Mouse (Mus musculus) ovary, postnatal 10 days (tissue): Measurements from ENCODE around the gene Rrn3.
A peak's percentile ranks its signal among the peaks of the same experiment; 100 is the strongest.
"Not testable (repeated sequence)": the region's sequence is repeated elsewhere in the genome, so short reads cannot be mapped to it uniquely, and the experiment has no call there.

Experiments
- DNase-seq: peaks from one replicate; pipeline ENCODE4 v3.0.0; 2022; ENCODE audit warnings: low spot score

Gene Rrn3

DNA sequence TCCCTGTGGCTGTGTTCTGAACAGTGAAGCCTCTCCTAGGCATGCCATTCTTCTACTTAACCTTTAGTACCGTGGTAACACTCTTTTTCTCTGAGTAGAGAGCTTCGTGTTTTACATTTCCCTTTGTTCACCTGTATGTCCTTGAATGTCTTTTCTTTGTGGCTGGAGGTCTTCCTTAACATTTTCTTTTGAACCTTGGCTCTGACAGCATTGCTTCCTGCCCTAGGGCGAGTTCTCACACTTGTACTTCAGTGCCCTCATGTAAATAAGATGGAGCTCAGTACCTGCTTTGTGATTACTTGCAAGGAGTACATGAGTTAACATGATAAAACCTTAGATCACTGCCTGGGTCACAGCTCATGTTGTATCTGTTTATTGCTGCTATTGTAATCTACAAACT, 5.4 kb downstream of the Rrn3 start:
- DNase-seq: no peak

GRCm38 (mm10) chr16:13793441-13793840, 12.9 kb downstream of the Rrn3 start:
- DNase-seq: not testable (repeated sequence)

- no peak for DNase-seq
Observed at GRCm38 (mm10) chr16:13796746-13797175, 16.3 kb downstream of the Rrn3 start.

DNA sequence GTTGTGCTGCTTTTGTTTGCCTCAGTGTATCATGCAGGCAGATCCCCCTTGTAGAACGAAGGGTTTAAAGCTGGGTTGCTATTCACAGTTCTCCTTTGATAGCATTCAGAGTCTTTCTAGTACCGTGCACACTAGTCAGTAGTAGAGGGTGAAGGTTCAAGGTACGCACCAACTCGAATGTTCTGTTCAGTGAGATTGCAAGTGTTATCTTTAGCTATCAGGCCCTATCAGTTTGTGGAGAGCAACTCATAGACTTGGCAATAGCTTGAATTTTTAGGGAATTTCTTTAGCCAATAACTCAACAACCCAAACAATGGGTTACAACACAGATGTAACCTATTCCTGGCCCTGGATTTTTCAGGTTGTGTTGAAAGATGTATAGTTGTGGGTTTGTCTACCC, 20.7 kb downstream of the Rrn3 start:
- no peak for DNase-seq

DNA sequence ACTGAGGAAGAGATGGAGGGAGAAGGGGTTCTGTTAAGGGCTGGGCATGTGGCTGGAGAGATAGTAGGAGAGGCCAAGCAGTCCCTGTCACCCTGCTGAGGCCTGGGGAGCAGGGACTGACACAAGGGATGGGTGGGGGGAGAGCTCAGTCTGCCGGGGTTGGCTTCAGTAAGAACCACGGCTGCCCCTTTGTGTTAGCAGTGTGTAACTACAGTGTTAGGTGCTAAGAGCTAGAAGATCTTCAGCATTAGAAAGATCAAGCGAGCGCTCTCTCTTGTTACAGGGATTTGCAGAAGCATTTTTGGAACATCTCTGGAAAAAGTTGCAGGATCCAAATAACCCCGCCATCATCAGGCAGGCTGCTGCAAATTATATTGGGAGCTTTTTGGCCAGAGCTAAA, 24.2 kb downstream of the Rrn3 start:
- DNase-seq: no peak

DNA sequence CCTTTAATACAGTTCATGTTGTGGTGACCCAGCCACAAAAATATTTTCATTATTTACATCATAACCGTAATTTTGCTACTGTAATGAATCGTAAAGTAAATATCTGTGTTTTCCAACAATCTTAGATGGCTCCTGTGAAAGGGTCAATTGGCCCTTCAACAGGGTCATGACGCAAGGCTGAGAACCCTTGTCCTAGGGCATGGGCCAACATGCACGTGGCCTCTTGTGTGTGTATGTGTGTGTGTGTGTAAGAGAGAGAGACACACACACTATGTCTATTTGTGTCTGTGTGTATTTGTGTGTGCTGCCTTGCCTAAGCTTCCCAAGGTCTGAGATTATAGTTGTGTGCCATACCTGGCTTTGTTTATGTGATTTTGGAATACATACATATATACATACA, 27.1 kb downstream of the Rrn3 start:
- DNase-seq: no peak

GRCm38 (mm10) chr16:13808410-13808809, 27.9 kb downstream of the Rrn3 start:
- no peak for DNase-seq

- no peak for DNase-seq
Observed at GRCm38 (mm10) chr16:13812152-13812551, 31.6 kb downstream of the Rrn3 start.

DNA sequence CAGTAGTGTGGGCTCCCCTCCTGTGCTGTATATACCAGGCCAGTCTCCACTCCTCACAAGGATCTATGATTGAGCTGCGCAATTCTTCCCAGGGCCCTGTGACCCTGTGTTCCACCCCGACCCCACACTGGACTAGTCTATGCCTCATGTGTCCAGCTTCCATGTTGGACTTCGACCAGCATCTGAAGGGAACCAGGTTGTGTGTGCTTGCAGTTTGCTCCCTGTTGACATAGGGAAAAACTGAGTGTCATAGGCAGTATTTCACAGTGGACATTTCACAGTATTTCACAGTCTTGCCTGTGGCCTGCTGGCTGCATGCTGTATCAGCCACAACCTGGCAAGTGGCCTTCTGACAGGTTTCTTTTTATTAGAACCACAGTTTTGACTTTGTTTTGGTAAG, 32.7 kb downstream of the Rrn3 start:
- DNase-seq: no peak

- DNase-seq: peak; percentile 96
Observed at GRCm38 (mm10) chr16:13818560-13819393, 38.3 kb downstream of the Rrn3 start, which contains the start of gene Ntan1. Gene Ntan1, plus strand, starts transcription at chr16:13818845.

- no peak for DNase-seq
Observed at GRCm38 (mm10) chr16:13819394-13819743, 38.9 kb downstream of the Rrn3 start.

- no peak for DNase-seq
Observed at GRCm38 (mm10) chr16:13819806-13820500, 39.4 kb downstream of the Rrn3 start.

DNA sequence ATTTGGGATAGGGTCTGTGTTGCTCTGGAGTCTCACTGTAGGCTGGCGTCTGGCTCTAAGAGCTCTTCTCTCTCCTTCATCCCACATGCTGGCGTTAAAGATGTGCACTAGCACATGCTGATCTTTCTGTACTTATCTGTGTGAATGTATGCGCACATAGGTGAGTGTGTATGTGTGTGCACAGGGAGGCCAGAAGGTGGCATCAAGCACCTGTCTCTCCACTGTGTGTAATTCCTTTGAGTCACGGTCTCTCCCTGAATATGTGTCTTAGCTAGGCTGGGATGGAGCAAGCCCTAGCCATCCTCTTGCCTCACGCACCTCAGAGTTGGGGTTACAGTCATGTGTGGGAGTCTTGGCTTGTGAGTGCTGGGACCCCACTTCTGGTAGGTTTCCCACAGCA, 40.3 kb downstream of the Rrn3 start:
- no peak for DNase-seq

DNA sequence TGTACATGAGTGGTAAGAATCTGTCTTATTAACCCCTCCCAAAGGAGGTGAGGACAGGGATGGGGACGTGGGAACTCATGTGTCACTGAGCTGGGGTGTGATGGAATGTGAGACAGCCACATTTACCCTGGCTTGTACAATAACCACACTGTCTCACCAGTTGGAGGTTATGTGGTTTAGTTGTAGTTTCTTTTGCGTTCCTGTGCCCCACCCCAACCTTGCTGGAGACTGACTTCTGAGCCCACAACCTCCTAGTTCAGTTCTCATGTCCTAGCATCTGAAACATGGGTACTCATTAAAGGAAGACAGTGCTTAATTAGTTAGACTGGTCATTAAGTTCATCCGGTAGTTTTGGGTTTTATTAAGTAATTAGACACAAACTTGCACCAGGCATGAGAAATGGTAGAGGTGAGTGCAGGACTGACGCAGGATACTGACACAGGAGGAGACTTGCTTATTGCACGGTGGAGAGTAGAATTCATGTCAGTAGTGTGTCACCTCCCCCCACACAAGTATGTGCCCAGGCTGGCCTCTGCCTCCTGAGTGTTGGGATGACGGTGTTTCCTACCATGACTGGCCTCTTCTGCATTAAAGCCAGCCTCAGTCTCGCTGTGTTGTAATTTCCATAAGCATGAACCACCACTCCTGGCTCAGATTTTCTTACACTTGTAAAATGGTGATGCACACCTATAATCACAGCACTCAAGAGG, 45.4 kb downstream of the Rrn3 start:
- no peak for DNase-seq

DNA sequence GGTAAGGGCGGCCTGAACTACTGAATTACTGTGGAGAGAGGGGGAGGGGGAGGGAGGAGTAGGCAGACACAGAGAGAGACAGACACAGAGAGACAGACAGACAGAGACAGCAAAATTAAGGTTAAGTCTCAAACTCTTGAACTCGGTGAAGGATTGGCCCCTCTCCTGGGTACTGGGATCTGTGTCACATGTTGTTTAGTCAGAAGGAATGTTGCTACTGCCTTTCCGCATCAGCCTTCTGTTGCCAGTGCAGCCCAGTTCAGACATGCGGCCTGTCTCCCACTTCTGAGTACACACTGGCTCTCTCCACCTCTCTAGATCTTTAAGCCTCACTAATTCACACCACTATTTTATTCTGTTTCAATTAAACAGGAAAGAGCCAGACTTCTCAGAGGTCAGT, 46.0 kb downstream of the Rrn3 start:
- no peak for DNase-seq

DNA sequence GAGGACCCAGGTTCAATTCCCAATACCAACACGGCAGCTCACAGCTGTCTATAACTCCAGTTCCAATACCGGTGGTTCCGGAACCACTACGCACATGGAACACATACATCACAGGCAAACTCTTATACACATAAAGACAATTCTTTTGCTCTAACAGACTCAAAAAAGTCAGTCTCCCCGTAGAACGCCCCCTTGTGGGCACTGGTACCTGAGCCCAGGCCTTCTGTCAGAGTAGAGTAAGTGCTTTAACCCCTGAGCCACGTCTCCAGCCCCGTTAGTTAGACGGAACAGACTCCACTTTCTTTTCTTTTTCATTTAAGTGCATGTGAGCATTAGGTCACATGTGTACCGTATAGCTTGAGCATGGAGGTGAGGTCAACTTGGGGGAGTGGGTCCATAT, 49.9 kb downstream of the Rrn3 start:
- DNase-seq: no peak

GRCm38 (mm10) chr16:13831606-13832005, 51.1 kb downstream of the Rrn3 start:
- no peak for DNase-seq

DNA sequence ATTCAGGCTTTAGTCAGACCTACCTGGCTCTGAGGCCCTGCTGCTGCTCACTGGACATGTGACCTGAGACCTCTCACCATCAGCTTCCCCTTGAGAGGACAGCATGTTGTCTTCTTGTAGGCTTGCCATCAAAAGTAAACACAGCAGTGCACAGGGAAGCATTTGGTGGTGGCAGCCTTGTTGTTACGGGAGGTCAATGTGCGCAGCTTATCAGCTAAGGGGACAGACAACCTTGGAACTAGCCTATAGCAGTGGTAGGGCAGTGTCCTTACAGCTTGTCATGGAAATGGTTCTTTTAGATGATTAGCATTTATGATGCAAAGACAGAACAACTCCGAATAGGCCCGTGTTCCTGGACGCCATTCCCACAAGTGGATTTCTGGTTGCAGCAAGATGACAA, 53.9 kb downstream of the Rrn3 start:
- no peak for DNase-seq

DNA sequence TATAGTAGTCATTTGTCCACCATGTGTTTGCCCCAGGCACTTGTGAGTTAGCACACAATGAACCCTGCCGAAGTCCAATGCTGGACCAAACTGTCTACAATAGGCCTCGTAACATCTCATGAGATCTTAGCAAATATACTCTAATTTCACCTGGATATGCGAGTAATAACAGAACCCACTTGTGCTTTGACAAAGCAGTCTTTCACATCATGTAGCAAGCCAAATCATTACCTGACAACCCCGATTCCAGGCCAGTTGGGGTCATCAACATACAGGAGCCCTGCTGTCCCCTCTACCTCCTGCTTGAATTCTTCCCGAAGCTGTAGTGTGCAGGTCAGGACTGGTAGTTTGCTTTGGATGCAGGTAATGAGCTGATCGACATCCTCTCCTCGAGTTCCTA, 59.5 kb downstream of the Rrn3 start:
- no peak for DNase-seq

- DNase-seq: no peak
Observed at GRCm38 (mm10) chr16:13840956-13841355, 60.4 kb downstream of the Rrn3 start.

- no peak for DNase-seq
Observed at GRCm38 (mm10) chr16:13845031-13845430, 64.5 kb downstream of the Rrn3 start.

DNA sequence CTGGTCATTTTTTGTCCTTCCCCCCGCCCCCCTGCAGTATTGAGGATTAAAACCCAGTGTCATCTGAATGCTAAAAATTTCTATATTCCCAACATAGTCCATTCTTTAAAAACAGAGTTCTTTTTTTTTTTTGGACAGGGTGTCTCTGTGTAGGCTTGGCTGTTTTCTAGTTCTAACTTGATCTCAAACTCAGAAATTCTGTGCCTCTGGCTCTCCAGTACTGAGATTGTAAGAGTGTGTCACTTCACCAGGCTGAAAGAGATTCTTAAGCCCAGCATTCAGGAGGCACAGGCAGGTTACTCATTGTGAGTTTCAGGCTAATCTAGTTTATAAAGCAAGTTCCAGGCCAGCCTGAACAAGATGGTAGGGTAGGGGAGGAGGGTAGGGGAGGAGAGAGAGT, 66.2 kb downstream of the Rrn3 start:
- no peak for DNase-seq

- no peak for DNase-seq
Observed at GRCm38 (mm10) chr16:13848310-13848709, 67.8 kb downstream of the Rrn3 start.
